Mouse (Mus musculus): ENCODE data around the gene Gm28635.

DNA sequence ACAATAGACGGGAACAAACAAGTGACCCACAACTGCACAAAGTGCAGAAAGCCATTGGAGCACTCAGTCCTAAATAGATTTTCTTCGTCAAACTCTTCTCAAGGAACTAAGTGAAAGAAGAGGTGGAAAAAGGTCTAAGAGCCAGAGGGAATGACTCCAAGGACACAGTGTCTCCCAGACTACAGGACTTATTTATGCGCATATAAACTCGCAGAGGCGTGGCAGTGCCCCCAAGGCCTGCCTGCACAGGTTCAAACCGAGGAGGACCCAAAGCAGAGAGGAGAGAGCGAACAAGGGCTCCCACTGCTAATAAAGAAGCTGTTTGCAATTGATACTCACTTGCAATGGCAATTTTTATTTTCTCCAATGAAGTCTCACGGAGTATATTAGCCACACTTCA is 92.1 kb downstream of the Gm28635 start:
- TF ChIP-seq EP300 (IDR thresholded peaks at IDR 0.05; ENCODE audit: low read depth), result no peak
- TF ChIP-seq CTCF (IDR thresholded peaks at IDR 0.05; ENCODE audit: low read depth), result no peak

Measured in liver, embryonic 14.5 days (tissue).